Mouse (Mus musculus) embryonic facial prominence, embryonic 10.5 days (tissue): ENCODE measurements at regions not wholly inside any gene's neighbourhood (a gene's known extent, or its start where the extent isn't known, plus 50 kb on each side); places are given as distances from the start of the nearest gene placed in this dataset.
A peak's percentile ranks its signal among the peaks of the same experiment; 100 is the strongest.

Experiments used
- DNase-seq: peaks from one replicate; pipeline ENCODE4 v3.0.0-alpha.2; 2017; ENCODE audit warnings: low spot score
- H3K27ac ChIP-seq: fragments of 300-500 bp; sonication (generic); replicated peaks from 2 replicates; pipeline ENCODE4 v1.5.1; 2016; ENCODE audit warnings: mild to moderate bottlenecking
- H3K27me3 ChIP-seq: fragments of 300-500 bp; sonication (generic); replicated peaks from 2 replicates; pipeline ENCODE4 v1.6.1; 2016; ENCODE audit warnings: low read depth, mild to moderate bottlenecking; ENCODE audit not compliant: poor library complexity, severe bottlenecking
- H3K36me3 ChIP-seq: fragments of 300-500 bp; sonication (generic); replicated peaks from 2 replicates; pipeline ENCODE4 v1.6.1; 2016; ENCODE audit warnings: mild to moderate bottlenecking, moderate library complexity
- H3K4me1 ChIP-seq: fragments of 300-500 bp; sonication (generic); 2 replicates; pipeline ENCODE4 v1.6.1; 2016
- H3K4me3 ChIP-seq: fragments of 300-500 bp; sonication (generic); 2 replicates; pipeline ENCODE4 v1.5.1; 2016; ENCODE audit warnings: mild to moderate bottlenecking, moderate library complexity
- H3K9me3 ChIP-seq: fragments of 300-500 bp; sonication (generic); 2 replicates; pipeline ENCODE4 v1.6.1; 2016; ENCODE audit warnings: mild to moderate bottlenecking
- WGBS: fragments of 180-500 bp; shearing (Covaris S2); methylation state at CpG from one replicate; pipeline ENCODE4 v1.1.7; 2016; 5-methylcytosine and 5-hydroxymethylcytosine counted together

DNA sequence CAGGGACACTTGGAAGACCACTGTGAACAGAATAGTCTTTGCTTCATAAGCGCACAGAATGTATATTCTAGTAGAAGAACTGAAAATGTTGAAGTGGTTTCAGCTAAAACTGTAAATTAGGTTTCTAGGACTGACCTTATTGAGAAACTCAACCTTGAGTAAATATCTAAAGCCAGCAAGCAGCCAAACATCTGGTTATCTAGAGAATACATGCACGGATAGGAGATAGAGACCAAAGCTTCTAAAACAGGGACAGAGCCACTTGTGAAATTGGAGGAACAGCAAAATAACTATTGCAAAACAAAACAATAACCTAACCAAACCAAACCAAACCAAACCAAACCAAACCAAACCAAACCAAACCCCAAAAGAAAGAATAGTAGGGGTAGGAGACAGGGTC lies 855.7 kb downstream of the Adgrl2 start:
- Histone ChIP-seq H3K4me1 (no peaks in the 10 kb centered on the region), H3K27me3 (no peaks in the 10 kb centered on the region), H3K36me3 (no peaks in the 10 kb centered on the region), H3K9me3 (no peaks in the 10 kb centered on the region), H3K4me3 (no peak overlapping the region), H3K27ac (no peak overlapping the region)
- 88% methylated on average over 2 of the region's 2 CpGs for WGBS
- DNase-seq, result no peak

DNA sequence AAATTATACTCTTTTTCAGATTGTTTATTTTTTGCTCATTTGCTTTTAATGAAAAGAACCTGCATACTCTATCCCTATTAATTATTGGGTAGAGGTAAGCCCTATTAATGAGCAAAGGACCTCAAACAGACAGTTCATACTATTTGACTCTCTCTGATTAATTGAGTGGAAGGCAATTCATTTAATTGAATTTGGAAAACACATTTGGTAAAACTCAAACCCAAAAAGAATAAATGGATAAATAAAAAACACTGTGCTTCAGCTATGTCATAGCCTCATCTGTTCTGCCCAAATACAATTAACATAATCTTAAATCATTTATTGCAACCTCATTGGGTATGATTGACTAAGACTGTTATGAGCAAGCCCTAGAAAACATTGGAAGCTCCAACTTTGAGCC lies 874.8 kb downstream of the Adgrl2 start:
- Histone ChIP-seq H3K9me3 (peaks cover 26% of the 10 kb centered on the region), H3K27ac (no peak overlapping the region), H3K4me3 (no peak overlapping the region), H3K27me3 (no peaks in the 10 kb centered on the region), H3K36me3 (no peaks in the 10 kb centered on the region), H3K4me1 (no peaks in the 10 kb centered on the region)
- DNase-seq, result no peak

DNA sequence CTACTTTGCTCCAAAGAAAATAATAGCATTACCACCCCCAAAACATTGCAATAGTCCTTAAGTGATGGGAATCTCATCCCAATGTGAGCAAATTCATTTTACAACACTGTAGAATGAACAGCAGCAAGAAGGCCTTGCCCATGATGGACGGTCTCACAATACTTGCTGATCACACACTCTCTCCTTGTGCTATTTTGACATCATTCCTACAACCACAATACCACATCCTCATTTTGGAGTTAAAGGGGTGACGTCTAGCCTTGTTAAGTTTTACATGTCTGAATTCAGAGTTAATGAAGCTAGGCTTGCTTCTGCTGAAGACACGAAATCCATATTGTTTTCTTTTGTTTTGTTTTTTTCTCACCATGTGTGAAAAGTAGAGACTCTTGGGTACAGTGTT lies 878.2 kb downstream of the Adgrl2 start:
- Histone ChIP-seq H3K27ac (no peak overlapping the region), H3K4me3 (no peak overlapping the region), H3K4me1 (no peaks in the 10 kb centered on the region), H3K27me3 (no peaks in the 10 kb centered on the region), H3K36me3 (no peaks in the 10 kb centered on the region), H3K9me3 (peaks cover 2% of the 10 kb centered on the region; the same call in 1 of the 2 replicates)
- WGBS, result 89% methylated on average over 3 of the region's 3 CpGs
- no peak for DNase-seq

DNA sequence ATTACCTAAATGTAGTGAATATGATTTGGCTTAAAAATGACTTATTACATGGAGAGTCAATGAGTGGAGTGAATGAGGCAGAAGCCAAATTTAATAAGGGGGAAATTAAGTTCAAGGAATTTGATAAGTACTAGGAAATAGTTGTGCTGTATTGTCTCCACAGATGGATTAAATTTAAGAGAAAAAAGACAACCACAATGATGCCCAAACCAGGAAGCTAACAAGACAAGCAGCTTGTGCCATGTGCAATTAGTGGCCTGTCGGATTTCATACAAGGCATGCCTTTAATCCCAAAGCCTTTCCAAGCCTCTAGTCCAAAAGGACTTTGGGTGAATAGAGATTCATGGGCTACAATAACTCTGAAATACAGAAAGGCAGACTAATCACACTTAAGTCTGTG lies 883.3 kb downstream of the Adgrl2 start:
- no peaks in the 10 kb centered on the region for H3K4me1 ChIP-seq
- H3K27ac ChIP-seq, result no peak overlapping the region
- H3K4me3 ChIP-seq, result no peak overlapping the region
- no peaks in the 10 kb centered on the region for H3K36me3 ChIP-seq
- H3K9me3 ChIP-seq, result 0 out of 2 replicates have a peak, but pooled peaks cover 2% of the 10 kb centered on the region
- WGBS, result 72% methylated on average over 1 of the region's 1 CpGs
- H3K27me3 ChIP-seq, result no peaks in the 10 kb centered on the region
- no peak for DNase-seq

DNA sequence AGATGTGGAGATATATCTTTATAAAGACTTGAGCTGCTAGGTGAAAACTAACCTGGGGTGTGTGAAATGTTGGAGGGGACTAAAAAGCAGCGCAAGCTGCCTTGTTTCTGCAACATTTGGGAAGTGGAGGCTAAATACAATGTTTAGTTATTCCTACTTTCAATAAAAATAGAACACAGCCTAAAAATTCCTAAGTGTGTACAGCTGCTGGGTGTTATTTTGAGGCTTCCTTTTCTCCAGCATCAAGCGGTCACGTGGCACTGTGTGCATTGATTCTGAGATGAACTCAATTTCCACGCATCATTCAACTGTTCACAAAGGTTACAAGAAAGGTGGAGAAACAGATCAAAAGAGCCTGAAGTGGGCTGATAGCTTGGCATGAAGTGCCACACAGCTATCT lies 896.4 kb downstream of the Adgrl2 start:
- no peak for DNase-seq
- Histone ChIP-seq H3K27me3 (no peaks in the 10 kb centered on the region), H3K36me3 (no peaks in the 10 kb centered on the region), H3K4me1 (no peaks in the 10 kb centered on the region), H3K27ac (no peak overlapping the region), H3K4me3 (no peak overlapping the region), H3K9me3 (no peaks in the 10 kb centered on the region)
- 91% methylated on average over 4 of the region's 4 CpGs for WGBS

DNA sequence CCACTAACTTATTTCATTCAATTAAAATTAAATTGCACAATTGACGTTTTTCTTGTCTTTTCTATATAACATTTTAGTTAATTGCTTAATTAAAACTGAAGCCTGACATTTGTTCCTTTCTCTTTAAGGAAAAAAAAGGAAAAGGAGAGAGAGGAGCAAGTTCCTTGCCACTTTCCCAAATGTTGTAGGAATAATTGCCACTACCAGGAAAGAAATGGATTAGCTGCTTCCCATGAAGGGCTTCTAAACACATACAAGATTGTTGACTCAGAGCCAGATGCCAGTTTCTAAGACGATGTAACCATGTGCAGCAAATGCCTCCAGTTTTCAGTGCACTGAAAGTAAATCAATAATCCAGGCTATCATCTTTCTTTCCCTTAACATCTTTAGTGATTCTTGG lies 914.5 kb downstream of the Adgrl2 start:
- no peaks in the 10 kb centered on the region for H3K9me3 ChIP-seq

DNA sequence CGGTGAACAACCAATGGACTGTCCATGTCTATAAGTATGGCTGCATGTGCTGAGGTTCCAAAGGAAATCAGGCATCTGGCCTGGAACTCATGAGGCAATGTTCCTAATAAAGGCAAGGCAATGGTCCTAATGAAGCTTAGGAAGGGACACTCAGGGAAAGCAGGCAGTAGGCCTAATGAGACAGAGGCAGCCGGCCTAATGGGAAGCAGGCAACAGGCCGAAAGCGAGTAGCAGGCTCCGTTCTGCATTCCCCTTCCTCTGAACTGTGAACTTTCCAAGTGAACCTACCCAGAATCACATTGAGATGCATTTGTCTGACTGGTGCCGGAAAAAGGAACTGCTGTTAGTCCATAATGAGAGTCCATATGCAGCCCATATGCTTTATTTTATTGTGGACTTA lies 923.7 kb downstream of the Adgrl2 start:
- Histone ChIP-seq H3K27me3 (no peaks in the 10 kb centered on the region), H3K9me3 (no peaks in the 10 kb centered on the region), H3K4me1 (no peaks in the 10 kb centered on the region), H3K27ac (no peak overlapping the region), H3K4me3 (no peak overlapping the region), H3K36me3 (no peaks in the 10 kb centered on the region)
- peak; percentile 51 for DNase-seq
- WGBS, result 62% methylated on average over 6 of the region's 6 CpGs

More for the DNA sequence above, 914.5 kb downstream of the Adgrl2 start:
- no peak overlapping the region for H3K27ac ChIP-seq
- no peak overlapping the region for H3K4me3 ChIP-seq
- WGBS, result 64% methylated on average over 2 of the region's 2 CpGs
- no peaks in the 10 kb centered on the region for H3K36me3 ChIP-seq
- no peaks in the 10 kb centered on the region for H3K4me1 ChIP-seq
- DNase-seq, result no peak
- H3K27me3 ChIP-seq, result no peaks in the 10 kb centered on the region

DNA sequence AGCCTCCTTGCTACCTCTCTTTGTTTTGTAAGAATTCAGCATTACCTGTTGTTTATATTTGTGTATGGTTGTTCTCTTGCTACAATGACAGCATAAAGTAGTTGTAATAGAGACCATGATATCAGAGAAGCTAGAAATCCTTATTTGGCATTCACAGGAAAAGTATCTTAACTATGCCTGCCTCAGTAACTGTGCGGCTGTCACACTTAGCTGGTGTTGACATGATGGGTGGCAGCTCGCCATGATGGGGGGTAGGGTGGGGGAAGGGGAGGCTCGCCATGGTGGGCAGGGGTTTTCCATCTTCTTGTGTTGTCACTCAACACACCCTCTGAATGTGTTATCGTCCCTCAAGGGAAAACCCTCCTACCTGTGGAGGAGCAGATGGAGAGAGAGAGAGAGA lies 934.3 kb downstream of the Adgrl2 start:
- Histone ChIP-seq H3K4me1 (peaks cover 6% of the 10 kb centered on the region), H3K4me3 (no peak overlapping the region), H3K27me3 (no peaks in the 10 kb centered on the region), H3K27ac (no peak overlapping the region), H3K36me3 (no peaks in the 10 kb centered on the region), H3K9me3 (no peaks in the 10 kb centered on the region)
- 73% methylated on average over 4 of the region's 4 CpGs for WGBS
- DNase-seq, result no peak

DNA sequence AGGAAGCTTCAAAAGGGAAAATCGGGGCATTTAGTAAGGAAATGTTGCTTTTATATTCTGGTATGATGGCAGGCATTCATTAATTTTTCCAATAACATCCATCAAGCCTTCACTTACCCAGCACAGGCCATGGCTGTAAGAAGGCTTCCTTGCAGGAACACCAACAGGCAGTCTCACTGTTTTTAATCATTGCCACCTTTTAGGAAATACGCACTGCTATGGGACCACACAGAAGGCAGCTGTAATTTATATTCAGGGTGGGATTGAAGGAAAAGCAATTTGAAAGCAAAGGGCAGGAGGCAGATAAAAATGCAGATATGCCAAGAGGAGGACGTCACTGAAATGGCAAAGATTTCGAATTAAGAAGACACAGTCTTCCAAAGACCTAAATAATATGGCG lies 937.8 kb downstream of the Adgrl2 start:
- 58% methylated on average over 5 of the region's 5 CpGs for WGBS
- no peak for DNase-seq

DNA sequence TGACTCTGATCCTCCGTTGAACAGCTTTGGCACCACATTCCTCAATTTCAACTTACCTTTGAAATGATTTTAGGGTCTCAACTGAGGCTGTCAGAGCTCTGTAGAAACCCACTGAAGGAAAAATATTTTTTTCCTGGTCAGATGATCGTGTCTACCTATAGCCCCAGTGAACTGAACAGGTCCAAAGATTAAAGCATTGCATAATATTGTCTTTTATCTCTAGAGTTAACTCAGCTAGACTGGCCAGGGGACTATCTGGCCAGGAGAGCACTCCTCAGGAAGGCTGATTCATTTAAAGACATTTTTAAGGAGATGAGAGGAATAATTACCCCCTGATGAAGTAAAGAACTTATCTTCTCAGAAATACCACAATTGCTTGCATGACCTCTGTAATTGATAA lies 942.1 kb downstream of the Adgrl2 start:
- Histone ChIP-seq H3K27me3 (no peaks in the 10 kb centered on the region), H3K9me3 (no peaks in the 10 kb centered on the region), H3K4me3 (no peak overlapping the region), H3K36me3 (no peaks in the 10 kb centered on the region), H3K27ac (no peak overlapping the region), H3K4me1 (peaks cover 6% of the 10 kb centered on the region)
- DNase-seq, result no peak
- WGBS, result 86% methylated on average over 2 of the region's 2 CpGs

More for the DNA sequence above, 937.8 kb downstream of the Adgrl2 start:
- Histone ChIP-seq H3K27ac (no peak overlapping the region), H3K9me3 (no peaks in the 10 kb centered on the region), H3K4me1 (peaks cover 6% of the 10 kb centered on the region), H3K36me3 (no peaks in the 10 kb centered on the region), H3K4me3 (no peak overlapping the region), H3K27me3 (no peaks in the 10 kb centered on the region)

DNA sequence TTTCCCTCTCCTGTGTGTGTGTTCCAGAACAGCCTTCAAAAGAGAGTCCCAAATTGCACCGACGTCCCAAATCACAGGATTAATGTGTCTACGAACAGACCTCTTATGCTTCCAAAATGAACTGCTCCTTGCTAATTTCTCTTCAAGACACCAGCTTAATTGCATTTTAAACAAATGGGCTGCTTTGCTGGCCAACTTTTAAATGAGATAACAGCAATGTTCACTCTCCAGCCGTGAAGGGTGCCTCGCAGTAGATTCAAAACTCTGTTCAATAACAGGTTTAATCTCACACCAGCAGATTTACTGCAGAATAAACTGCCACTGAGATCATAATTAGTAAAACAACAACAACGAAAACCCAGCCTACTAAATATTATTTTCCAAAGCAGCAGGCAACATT lies 957.8 kb downstream of the Adgrl2 start:
- Histone ChIP-seq H3K27ac (no peak overlapping the region), H3K4me1 (peaks cover 13% of the 10 kb centered on the region), H3K27me3 (no peaks in the 10 kb centered on the region), H3K9me3 (no peaks in the 10 kb centered on the region), H3K36me3 (no peaks in the 10 kb centered on the region), H3K4me3 (no peak overlapping the region)
- no peak for DNase-seq
- 70% methylated on average over 6 of the region's 6 CpGs for WGBS

DNA sequence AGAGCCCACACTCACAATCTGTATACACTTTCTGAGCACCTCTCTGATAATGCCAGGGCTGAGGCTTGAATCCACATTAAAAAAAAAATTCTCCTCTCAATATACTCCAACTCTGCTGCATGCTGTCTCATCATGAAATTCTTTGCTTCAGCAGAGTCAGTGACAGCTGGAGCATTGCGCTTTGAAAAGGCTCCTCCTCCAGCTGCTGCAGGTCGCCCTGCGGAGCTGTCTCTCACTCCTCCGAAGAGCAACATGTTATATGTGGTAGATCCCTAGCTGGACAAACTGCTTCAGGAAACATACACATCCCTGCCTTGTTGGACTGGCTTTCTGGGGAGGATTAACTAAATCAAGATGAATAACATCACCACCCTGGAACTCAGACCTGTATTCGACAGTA lies 984.5 kb downstream of the Adgrl2 start:
- no peak for DNase-seq
- Histone ChIP-seq H3K27me3 (no peaks in the 10 kb centered on the region), H3K36me3 (no peaks in the 10 kb centered on the region), H3K4me1 (0 out of 2 replicates have a peak, but pooled peaks cover 3% of the 10 kb centered on the region), H3K27ac (no peak overlapping the region), H3K4me3 (no peak overlapping the region), H3K9me3 (no peaks in the 10 kb centered on the region)
- WGBS, result 61% methylated on average over 5 of the region's 5 CpGs

DNA sequence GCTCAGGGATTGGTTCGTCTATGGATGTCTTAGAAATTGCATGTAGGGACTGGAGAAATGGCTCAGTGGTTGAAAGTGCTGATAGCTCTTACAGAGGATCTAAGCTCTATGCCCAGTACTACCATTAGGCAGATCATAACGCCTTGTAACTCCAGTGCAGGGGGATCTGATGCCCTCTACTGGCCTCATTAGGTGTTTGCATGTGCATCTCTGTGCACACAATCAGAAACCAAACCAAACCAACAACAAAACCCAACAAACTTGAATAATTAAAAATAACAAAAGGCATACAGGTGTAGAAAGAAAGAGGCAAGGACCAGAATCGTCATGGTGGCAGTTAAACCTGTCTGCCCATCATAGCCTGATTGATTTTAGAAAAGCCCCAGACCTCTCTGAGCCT lies 986.3 kb downstream of the Adgrl2 start:
- DNase-seq, result peak; percentile 26
- no peaks in the 10 kb centered on the region for H3K9me3 ChIP-seq
- no peak overlapping the region for H3K27ac ChIP-seq
- no peaks in the 10 kb centered on the region for H3K36me3 ChIP-seq
- no peaks in the 10 kb centered on the region for H3K27me3 ChIP-seq
- no peak overlapping the region for H3K4me3 ChIP-seq
- H3K4me1 ChIP-seq, result peaks cover 10% of the 10 kb centered on the region; the same call in 1 of the 2 replicates
- WGBS, result 49% methylated on average over 3 of the region's 3 CpGs
